Mouse (Mus musculus) cerebellum, adult 2 months (tissue): Measurements from ENCODE around the gene Ss18l2.

Experiments
- CTCF ChIP-seq: fragments of 200-500 bp; IDR thresholded peaks from 2 replicates; pipeline ENCODE4 v1.5.1; 2011; ENCODE audit warnings: low read depth, mild to moderate bottlenecking, control low read depth, low read length, moderate library complexity, borderline replicate concordance; ENCODE audit not compliant: insufficient read depth
- POLR2A ChIP-seq: fragments of 200-500 bp; IDR thresholded peaks from 2 replicates; pipeline ENCODE4 v1.6.1; 2011; ENCODE audit warnings: low read length, control low read depth, borderline replicate concordance; ENCODE audit not compliant: insufficient read depth

DNA sequence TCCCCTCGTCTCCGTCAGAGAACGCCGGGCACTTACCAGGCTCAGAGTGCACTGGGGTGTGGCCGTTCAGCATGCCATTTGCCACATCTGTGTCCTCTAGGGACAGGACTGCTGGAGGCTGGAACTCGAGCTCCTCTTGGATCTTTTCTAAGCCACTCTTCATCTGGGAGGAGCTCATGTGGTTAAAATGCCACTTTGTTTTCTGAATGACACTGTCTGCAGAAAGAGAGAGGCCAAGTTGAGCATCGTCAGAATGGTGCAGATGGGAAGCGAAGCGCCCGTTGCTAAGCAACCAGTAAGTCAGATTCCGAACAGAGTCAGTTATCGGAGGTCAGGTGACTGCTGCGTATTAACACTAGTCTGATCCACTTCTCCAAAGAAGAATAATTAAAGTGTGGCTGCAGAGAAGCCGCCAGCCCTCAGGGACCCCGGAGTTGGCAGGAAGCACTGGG, 19.9 kb upstream of the Ss18l2 start:
- no peak for TF ChIP-seq CTCF
- TF ChIP-seq POLR2A, result no peak
